ENCODE assay signal across 12 mouse cellular contexts in the genomic region with DNA sequence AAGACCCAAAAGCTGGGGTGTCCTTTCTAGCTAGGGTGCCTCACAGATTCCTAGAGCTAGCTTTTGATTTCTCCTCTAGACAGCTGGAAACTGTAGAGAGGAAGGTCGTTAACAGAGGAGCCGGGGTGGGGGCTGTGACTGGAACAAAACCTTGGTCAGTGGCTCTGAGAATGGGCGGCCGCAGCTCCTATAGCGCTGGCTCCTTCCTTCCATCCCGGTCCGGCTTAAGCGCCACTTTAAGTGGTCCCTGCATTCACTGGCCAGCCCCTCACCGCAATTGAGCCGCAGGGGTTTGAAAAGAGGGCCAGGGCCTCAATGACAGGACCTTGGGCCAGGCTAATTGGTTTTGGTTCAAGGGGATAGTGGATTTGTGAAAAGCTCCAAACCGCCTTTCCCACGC. TPM values are rescaled to one million over a fixed set of nuclear protein-coding genes. Genes with fewer than 3 reads are reported as not detected.
DNase-seq lines count a peak whose midpoint lies in the region; ATAC-seq lines count a peak whose summit lies in the region.
"Had no signal": no experiment of that assay in that cellular context is flagged by ENCODE, and none has a peak within 500 bp of the region (broad histone marks: within the 10 kb centered on the region; RNA-seq: fewer than 3 reads in every experiment).

No protein-coding gene starts in this region.

- no peak for DNase-seq in neural tube, embryonic 11.5 days (ENCODE audit: low spot score)
- no peak for DNase-seq in neural tube, embryonic 10.5 days (ENCODE audit: extremely low spot score, low spot score)
- peak; percentile 95 for DNase-seq in midbrain, embryonic 11.5 days (ENCODE audit: low spot score, missing footprints)
- DNase-seq in adrenal gland, postnatal 14 days, result no peak
- no peak for DNase-seq in urinary bladder, postnatal 36 days (ENCODE audit: low spot score in 2 of 2)
- no peak for DNase-seq in retina, embryonic 14.5 days (ENCODE audit: low spot score)
- DNase-seq in urinary bladder, adult 18-20 months (ENCODE audit: low spot score in 2 of 2), result no peak
- DNase-seq: heart, postnatal 14 days; lung, postnatal 4 days had no signal

- peak overlapping the region; percentile 99 for H3K9ac ChIP-seq in neural tube, embryonic 11.5 days (ENCODE audit: low read length)
- H3K9ac ChIP-seq in forebrain, embryonic 15.5 days (replicated peaks), result peak overlapping the region; percentile 100
- H3K9ac ChIP-seq in midbrain, embryonic 11.5 days (ENCODE audit: low read length), result peak overlapping the region; percentile 97

- peaks cover 82% of the 10 kb centered on the region for H3K27me3 ChIP-seq in neural tube, embryonic 11.5 days (ENCODE audit: control insufficient read depth, insufficient read depth, low read length)
- no peaks in the 10 kb centered on the region for H3K27me3 ChIP-seq in forebrain, embryonic 15.5 days
- H3K27me3 ChIP-seq in midbrain, embryonic 11.5 days (ENCODE audit: control insufficient read depth, insufficient read depth, low read length), result peaks cover 91% of the 10 kb centered on the region

- WGBS in neural tube, embryonic 11.5 days, result 4% methylated on average over 12 of the region's 12 CpGs
- WGBS in forebrain, embryonic 15.5 days, result 2% methylated on average over 12 of the region's 12 CpGs
- WGBS in midbrain, embryonic 11.5 days, result 5% methylated on average over 12 of the region's 12 CpGs

- H3K36me3 ChIP-seq in neural tube, embryonic 11.5 days (ENCODE audit: control insufficient read depth, insufficient read depth, low read length), result peaks cover 2% of the 10 kb centered on the region; the same call in 1 of the 2 replicates
- H3K36me3 ChIP-seq in forebrain, embryonic 15.5 days, result peaks cover 11% of the 10 kb centered on the region; the same call in 1 of the 2 replicates
- H3K36me3 ChIP-seq in midbrain, embryonic 11.5 days (ENCODE audit: control insufficient read depth, insufficient read depth, low read length), result no peaks in the 10 kb centered on the region

- H3K9me3 ChIP-seq in neural tube, embryonic 11.5 days (ENCODE audit: control insufficient read depth, low read length), result no peaks in the 10 kb centered on the region
- no peaks in the 10 kb centered on the region for H3K9me3 ChIP-seq in forebrain, embryonic 15.5 days
- no peaks in the 10 kb centered on the region for H3K9me3 ChIP-seq in midbrain, embryonic 11.5 days (ENCODE audit: control insufficient read depth, low read length)

- ATAC-seq in neural tube, embryonic 11.5 days (ENCODE audit: insufficient read depth, low FRiP score, low TSS enrichment), result no peak
- ATAC-seq in forebrain, embryonic 15.5 days (replicated peaks), result no peak
- ATAC-seq in midbrain, embryonic 11.5 days (ENCODE audit: low FRiP score), result no peak

- peak overlapping the region; percentile 99 for H3K27ac ChIP-seq in neural tube, embryonic 11.5 days (ENCODE audit: low read depth, low read length)
- peak overlapping the region; percentile 98 for H3K27ac ChIP-seq in forebrain, embryonic 15.5 days (replicated peaks)
- peak overlapping the region; percentile 45 for H3K27ac ChIP-seq in midbrain, embryonic 11.5 days (ENCODE audit: low read depth, low read length)

- H3K4me3 ChIP-seq in neural tube, embryonic 11.5 days (ENCODE audit: low read depth, low read length), result peak overlapping the region; percentile 84
- peak overlapping the region; percentile 85 for H3K4me3 ChIP-seq in forebrain, embryonic 15.5 days
- H3K4me3 ChIP-seq in midbrain, embryonic 11.5 days (ENCODE audit: low read depth, low read length), result peak overlapping the region; percentile 76
- H3K4me3 ChIP-seq: erythroblast, embryonic 14.5 days had no signal

- peak overlapping the region; percentile 94 for H3K4me2 ChIP-seq in neural tube, embryonic 11.5 days (ENCODE audit: low read depth)
- peak overlapping the region; percentile 92 for H3K4me2 ChIP-seq in forebrain, embryonic 15.5 days (replicated peaks)
- H3K4me2 ChIP-seq in midbrain, embryonic 11.5 days, result peak overlapping the region; percentile 58
- H3K4me2 ChIP-seq: liver, embryonic 11.5 days had no signal

- peaks cover 15% of the 10 kb centered on the region for H3K4me1 ChIP-seq in neural tube, embryonic 11.5 days (ENCODE audit: control insufficient read depth, insufficient read depth, low read length)
- peaks cover 62% of the 10 kb centered on the region for H3K4me1 ChIP-seq in forebrain, embryonic 15.5 days
- H3K4me1 ChIP-seq in midbrain, embryonic 11.5 days (ENCODE audit: control insufficient read depth, insufficient read depth, low read length), result peaks cover 59% of the 10 kb centered on the region

RNA-seq across cellular contexts. Expression of a gene that starts 43.5 kb away (rescaled TPM):
- polyA plus RNA-seq in neural tube, embryonic 11.5 days (2014; fragmentation: Nextera tagmentation; extraction: Ambion mirVana), result 36.9 and 45.1 TPM in 2 replicates
- 32.9 and 35.8 TPM in 2 replicates for polyA plus RNA-seq in forebrain, embryonic 15.5 days (2015; fragmentation: Nextera tagmentation; extraction: Ambion mirVana)
- 24.0 and 26.7 TPM in 2 replicates for polyA plus RNA-seq in midbrain, embryonic 11.5 days (2014; fragmentation: Nextera tagmentation; extraction: Ambion mirVana)
- 71.1 and 79.2 TPM in 2 replicates for total RNA-seq in adrenal gland, postnatal 14 days (2021)

Comparison
In these comparisons a context has a peak if more than half of its experiments do, and no peak if none do; other contexts are left out.
1. H3K27ac ChIP-seq: peak in every context shown above with its lines; median percentile 99 in neural tube, embryonic 11.5 days; 98 in forebrain, embryonic 15.5 days; 45 in midbrain, embryonic 11.5 days.